Mouse (Mus musculus): ENCODE measurements around the gene Add1. TPM values are rescaled to one million over a fixed set of nuclear protein-coding genes. Genes with fewer than 3 reads are reported as not detected.

Add1 gene
- polyA plus RNA-seq, 1 experiment from 2014 or later, result 222 TPM

DNA sequence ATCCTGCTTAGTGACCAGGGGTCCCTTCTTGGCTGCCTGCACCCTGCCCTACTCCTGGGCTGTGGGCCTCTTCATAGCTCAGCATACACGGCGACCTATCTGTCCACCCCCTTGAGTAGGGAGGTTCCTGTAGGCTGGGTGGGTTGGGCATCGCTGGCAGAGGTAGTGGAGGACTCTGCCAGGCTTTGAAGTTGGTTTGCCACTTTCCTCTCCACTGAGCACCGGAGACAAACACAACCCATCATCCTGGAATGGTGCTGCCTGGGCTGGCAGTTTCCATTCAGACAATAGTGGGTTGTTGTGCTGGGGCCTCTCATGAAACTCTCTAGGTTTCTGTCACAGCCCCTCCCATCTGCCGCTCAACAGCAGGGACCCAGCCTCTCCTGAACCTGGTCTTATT, 43.3 kb upstream of the Add1 start:
- no peaks in the 10 kb centered on the region for H3K27me3 ChIP-seq (ENCODE audit: insufficient read depth, low read length)
- no peak overlapping the region for H3K4me3 ChIP-seq (ENCODE audit: low read depth, low read length)
- no peak for DNase-seq
- no peak overlapping the region for H3K4me2 ChIP-seq
- no peak for TF ChIP-seq CTCF (IDR thresholded peaks at IDR 0.05; ENCODE audit: low read depth)
- WGBS, result 67% methylated on average over 5 of the region's 5 CpGs
- H3K4me1 ChIP-seq (ENCODE audit: insufficient read depth), result no peaks in the 10 kb centered on the region
- ATAC-seq (ENCODE audit: insufficient read depth), result no peak
- no peaks in the 10 kb centered on the region for H3K9me3 ChIP-seq (ENCODE audit: low read depth, low read length)
- H3K36me3 ChIP-seq (ENCODE audit: insufficient read depth), result no peaks in the 10 kb centered on the region
- H3K27ac ChIP-seq (ENCODE audit: low read depth), result no peak overlapping the region
- H3K9ac ChIP-seq, result no peak overlapping the region

DNA sequence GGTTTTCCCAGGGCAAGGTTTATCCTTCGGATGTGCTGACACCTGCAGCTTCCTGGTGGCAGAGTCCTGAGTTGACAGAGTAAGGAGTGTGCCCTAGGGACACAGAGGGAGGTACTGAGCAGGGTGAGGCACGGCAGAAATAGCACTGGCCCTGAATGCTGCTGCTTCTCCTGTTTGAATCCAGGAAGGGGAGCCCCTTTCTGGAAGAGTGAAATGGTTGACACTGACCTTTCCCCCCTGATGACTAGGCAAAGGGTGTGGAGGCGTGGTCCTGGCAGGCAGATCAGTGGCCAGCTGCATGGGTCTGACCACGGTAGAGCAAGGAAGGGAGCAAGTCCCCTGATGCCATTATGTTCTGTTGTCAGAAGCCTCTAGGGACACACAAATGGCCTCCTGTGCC, 42.8 kb upstream of the Add1 start:
- Histone ChIP-seq H3K27me3 (ENCODE audit: insufficient read depth, low read length) (no peaks in the 10 kb centered on the region), H3K9me3 (ENCODE audit: low read depth, low read length) (no peaks in the 10 kb centered on the region), H3K9ac (no peak overlapping the region), H3K4me2 (no peak overlapping the region), H3K36me3 (ENCODE audit: insufficient read depth) (no peaks in the 10 kb centered on the region), H3K4me3 (ENCODE audit: low read depth, low read length) (no peak overlapping the region), H3K27ac (ENCODE audit: low read depth) (no peak overlapping the region), H3K4me1 (ENCODE audit: insufficient read depth) (no peaks in the 10 kb centered on the region)
- WGBS, result 31% methylated on average over 4 of the region's 4 CpGs
- no peak for ATAC-seq (ENCODE audit: insufficient read depth)
- TF ChIP-seq CTCF (IDR thresholded peaks at IDR 0.05; ENCODE audit: low read depth), result no peak
- DNase-seq, result no peak

DNA sequence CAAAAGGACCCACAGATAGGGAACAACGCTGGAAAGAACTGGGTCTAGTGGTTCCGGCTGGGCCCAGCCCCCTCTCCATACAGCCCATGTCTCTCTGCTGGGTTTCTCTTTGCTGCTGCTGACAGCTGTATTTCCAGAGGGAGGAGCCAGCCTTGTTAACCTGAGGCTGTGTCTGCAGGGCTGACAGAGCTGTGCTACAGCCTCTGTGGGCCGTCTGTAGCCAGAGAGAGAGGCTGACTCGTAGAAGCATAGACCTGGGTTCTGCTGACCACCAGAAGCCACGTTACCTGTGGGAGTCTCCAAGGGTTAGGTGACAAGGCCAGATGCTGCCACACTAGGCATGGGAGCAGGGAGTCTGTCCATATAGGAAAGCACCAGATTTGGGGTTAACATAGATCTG, 40.4 kb upstream of the Add1 start:
- WGBS, result 67% methylated on average over 5 of the region's 5 CpGs

DNA sequence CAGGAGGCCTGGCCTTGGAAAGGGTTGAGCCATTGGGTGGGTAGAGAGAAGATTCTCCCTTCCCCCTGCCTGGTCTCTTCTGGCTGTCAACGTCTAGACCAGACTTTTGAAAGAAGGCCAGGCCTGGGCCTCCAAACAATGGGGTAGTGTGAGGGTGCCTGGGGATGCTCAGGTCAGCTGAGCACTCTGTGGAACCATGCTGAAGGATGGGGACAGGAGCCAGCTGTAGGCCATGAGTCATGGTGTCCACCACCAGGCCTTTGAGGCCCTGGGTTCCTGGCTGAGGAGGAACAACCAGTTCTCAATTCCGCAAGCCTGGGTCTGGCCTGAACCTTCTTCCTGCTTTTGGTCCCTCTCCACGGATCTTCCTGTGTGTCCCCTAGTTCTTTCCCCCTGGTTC, 39.6 kb upstream of the Add1 start:
- 63% methylated on average over 3 of the region's 3 CpGs for WGBS
- no peak for TF ChIP-seq CTCF (IDR thresholded peaks at IDR 0.05; ENCODE audit: low read depth)
- H3K4me1 ChIP-seq (ENCODE audit: insufficient read depth), result no peaks in the 10 kb centered on the region
- ATAC-seq (ENCODE audit: insufficient read depth) (no peak), DNase-seq (peak; percentile 3)
- H3K27ac ChIP-seq (ENCODE audit: low read depth), result no peak overlapping the region
- no peaks in the 10 kb centered on the region for H3K36me3 ChIP-seq (ENCODE audit: insufficient read depth)
- H3K27me3 ChIP-seq (ENCODE audit: insufficient read depth, low read length), result no peaks in the 10 kb centered on the region
- no peaks in the 10 kb centered on the region for H3K9me3 ChIP-seq (ENCODE audit: low read depth, low read length)
- H3K4me3 ChIP-seq (ENCODE audit: low read depth, low read length), result no peak overlapping the region
- no peak overlapping the region for H3K4me2 ChIP-seq
- no peak overlapping the region for H3K9ac ChIP-seq

More for the DNA sequence above, 40.4 kb upstream of the Add1 start:
- Histone ChIP-seq H3K9ac (no peak overlapping the region), H3K4me2 (no peak overlapping the region), H3K4me1 (ENCODE audit: insufficient read depth) (no peaks in the 10 kb centered on the region), H3K27ac (ENCODE audit: low read depth) (no peak overlapping the region), H3K4me3 (ENCODE audit: low read depth, low read length) (no peak overlapping the region), H3K36me3 (ENCODE audit: insufficient read depth) (no peaks in the 10 kb centered on the region), H3K27me3 (ENCODE audit: insufficient read depth, low read length) (no peaks in the 10 kb centered on the region), H3K9me3 (ENCODE audit: low read depth, low read length) (no peaks in the 10 kb centered on the region)
- no peak for DNase-seq
- ATAC-seq (ENCODE audit: insufficient read depth), result no peak
- TF ChIP-seq CTCF (IDR thresholded peaks at IDR 0.05; ENCODE audit: low read depth), result no peak

DNA sequence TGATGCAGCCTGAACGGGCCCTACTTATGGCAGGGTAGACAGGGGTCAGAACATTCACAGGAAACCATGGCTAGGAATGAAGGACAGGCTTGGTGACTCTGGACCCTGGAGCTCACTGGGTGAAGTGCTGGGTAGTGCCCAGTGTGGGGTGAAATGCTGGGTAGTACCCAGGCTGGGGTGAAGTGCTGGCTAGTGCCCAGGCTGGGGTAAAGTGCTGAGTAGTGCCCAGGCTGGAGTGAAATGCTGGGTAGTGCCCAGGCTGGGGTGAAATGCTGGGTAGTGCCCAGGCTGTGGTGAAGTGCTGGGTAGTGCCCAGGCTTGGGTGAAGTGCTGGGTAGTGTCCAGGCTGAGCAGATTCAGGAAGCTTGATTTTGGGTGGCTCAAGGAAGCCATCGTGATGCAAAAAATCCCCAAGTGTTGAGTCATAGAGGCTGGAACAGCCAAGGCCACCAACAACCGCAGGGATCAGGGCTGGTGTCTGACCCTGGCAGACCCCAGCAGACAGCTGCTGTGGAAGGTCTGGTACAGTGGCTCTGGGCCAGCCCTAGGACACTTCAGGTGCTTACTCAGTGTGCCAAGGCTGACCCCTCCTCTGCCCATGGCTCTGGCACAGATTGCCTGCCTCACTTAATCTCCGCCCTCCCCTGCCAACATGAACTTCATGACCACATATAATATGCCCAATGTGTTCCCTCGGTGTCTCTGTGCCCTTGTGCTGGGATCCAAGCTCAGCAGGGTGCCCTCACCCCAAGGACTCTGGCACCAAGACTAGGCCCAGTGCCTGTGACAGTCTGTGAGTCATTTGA, 38.5 kb upstream of the Add1 start:
- H3K27ac ChIP-seq (ENCODE audit: low read depth), result no peak overlapping the region
- H3K4me2 ChIP-seq, result no peak overlapping the region
- DNase-seq (no peak), ATAC-seq (ENCODE audit: insufficient read depth) (no peak)
- no peaks in the 10 kb centered on the region for H3K4me1 ChIP-seq (ENCODE audit: insufficient read depth)
- no peaks in the 10 kb centered on the region for H3K9me3 ChIP-seq (ENCODE audit: low read depth, low read length)
- WGBS, result 66% methylated on average over 5 of the region's 5 CpGs
- no peak overlapping the region for H3K9ac ChIP-seq
- no peaks in the 10 kb centered on the region for H3K27me3 ChIP-seq (ENCODE audit: insufficient read depth, low read length)
- no peaks in the 10 kb centered on the region for H3K36me3 ChIP-seq (ENCODE audit: insufficient read depth)
- no peak overlapping the region for H3K4me3 ChIP-seq (ENCODE audit: low read depth, low read length)
- no peak for TF ChIP-seq CTCF (IDR thresholded peaks at IDR 0.05; ENCODE audit: low read depth)

DNA sequence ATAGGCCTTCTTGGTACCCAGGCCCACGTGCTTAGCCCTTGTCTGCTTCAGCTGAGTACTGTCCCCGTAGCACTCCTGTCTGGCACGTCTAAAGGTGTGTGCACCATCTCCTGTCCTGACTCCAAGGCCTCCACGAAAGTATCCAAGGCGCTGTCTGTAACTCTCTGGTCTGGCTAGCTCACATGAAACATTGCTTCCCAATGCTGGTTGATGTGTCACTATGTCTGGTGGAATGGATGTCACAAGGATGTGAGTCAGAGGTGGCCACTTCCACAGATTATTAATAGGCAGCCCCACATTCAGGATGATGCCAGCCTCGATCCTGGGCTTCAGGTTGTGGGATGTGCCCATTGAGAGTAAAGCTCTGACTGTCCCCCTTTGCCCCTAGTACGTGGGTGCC, 37.6 kb upstream of the Add1 start:
- no peak for TF ChIP-seq CTCF (IDR thresholded peaks at IDR 0.05; ENCODE audit: low read depth)
- no peak overlapping the region for H3K4me3 ChIP-seq (ENCODE audit: low read depth, low read length)
- no peaks in the 10 kb centered on the region for H3K27me3 ChIP-seq (ENCODE audit: insufficient read depth, low read length)
- no peak overlapping the region for H3K27ac ChIP-seq (ENCODE audit: low read depth)
- no peaks in the 10 kb centered on the region for H3K4me1 ChIP-seq (ENCODE audit: insufficient read depth)
- 78% methylated on average over 7 of the region's 7 CpGs for WGBS
- DNase-seq, result no peak
- no peaks in the 10 kb centered on the region for H3K9me3 ChIP-seq (ENCODE audit: low read depth, low read length)
- no peak overlapping the region for H3K9ac ChIP-seq
- H3K36me3 ChIP-seq (ENCODE audit: insufficient read depth), result no peaks in the 10 kb centered on the region
- no peak for ATAC-seq (ENCODE audit: insufficient read depth)
- H3K4me2 ChIP-seq, result no peak overlapping the region

DNA sequence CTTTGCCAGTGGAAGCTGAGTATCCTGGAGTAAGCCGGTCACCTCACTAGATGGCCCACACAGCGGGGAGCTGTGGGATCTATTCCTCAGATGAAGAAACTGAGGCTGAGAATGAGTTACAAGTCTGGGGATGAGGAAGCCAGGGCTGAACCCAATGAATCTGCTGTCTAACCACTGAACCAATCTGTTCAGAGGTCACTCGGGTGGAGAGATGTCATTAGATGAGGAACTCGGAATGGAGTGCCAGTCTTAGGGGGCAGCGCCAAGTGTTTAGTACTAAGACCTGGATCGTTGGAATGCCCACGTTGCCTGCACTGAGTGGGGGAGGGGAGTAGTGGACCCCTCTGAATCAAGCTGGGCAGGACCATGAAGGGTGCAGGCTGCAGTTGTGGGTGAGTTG, 35.4 kb upstream of the Add1 start:
- no peak overlapping the region for H3K4me3 ChIP-seq (ENCODE audit: low read depth, low read length)
- ATAC-seq (ENCODE audit: insufficient read depth) (no peak), DNase-seq (no peak)
- H3K9me3 ChIP-seq (ENCODE audit: low read depth, low read length), result no peaks in the 10 kb centered on the region
- TF ChIP-seq CTCF (IDR thresholded peaks at IDR 0.05; ENCODE audit: low read depth), result no peak
- no peaks in the 10 kb centered on the region for H3K27me3 ChIP-seq (ENCODE audit: insufficient read depth, low read length)
- H3K4me2 ChIP-seq, result no peak overlapping the region
- H3K4me1 ChIP-seq (ENCODE audit: insufficient read depth), result no peaks in the 10 kb centered on the region
- WGBS, result 67% methylated on average over 7 of the region's 7 CpGs
- H3K27ac ChIP-seq (ENCODE audit: low read depth), result no peak overlapping the region
- H3K9ac ChIP-seq, result no peak overlapping the region
- H3K36me3 ChIP-seq (ENCODE audit: insufficient read depth), result no peaks in the 10 kb centered on the region
